Mouse (Mus musculus): ENCODE results near the gene Anxa6.

DNA sequence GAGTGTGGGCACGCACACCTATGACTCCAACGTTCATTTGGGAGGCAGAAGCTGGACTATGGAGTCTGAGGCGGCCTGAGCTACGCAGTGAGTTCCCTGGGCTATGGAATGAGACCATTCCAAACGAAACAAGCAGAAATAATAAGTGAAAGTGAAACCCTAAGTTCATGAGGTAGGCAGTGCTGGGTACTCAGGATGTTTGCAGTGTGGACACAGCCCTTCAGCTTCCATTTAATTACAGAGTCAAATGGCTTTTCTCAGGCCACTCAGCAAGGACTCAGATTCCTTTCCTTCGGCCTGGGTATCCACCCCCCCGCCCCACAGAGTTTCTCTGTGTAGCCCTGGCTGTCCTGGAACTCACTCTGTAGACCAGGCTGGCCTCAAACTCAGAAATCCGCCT lies 103.5 kb downstream of the Anxa6 start:
- TF ChIP-seq POLR2A (IDR thresholded peaks at IDR 0.05; ENCODE audit: borderline replicate concordance, extremely low read depth, insufficient read depth, insufficient read length, poor library complexity, severe bottlenecking) = no peak
- TF ChIP-seq CTCF (IDR thresholded peaks at IDR 0.05; ENCODE audit: borderline replicate concordance, extremely low read depth, insufficient read depth, insufficient read length) = no peak
